Comparison of ENCODE assay signal across 8 mouse cellular contexts in genomic region chr2:91079026-91079384, GRCm38 (mm10). TPM values are rescaled to one million over a fixed set of nuclear protein-coding genes. Genes with fewer than 3 reads are reported as not detected.
DNase-seq lines count a peak whose midpoint lies in the region; ATAC-seq and TF ChIP-seq lines count a peak whose summit lies in the region.
"Had no signal": no experiment of that assay in that cellular context is flagged by ENCODE, and none has a peak within 500 bp of the region (broad histone marks: within the 10 kb centered on the region; RNA-seq: fewer than 3 reads in every experiment).

No protein-coding gene starts in this region.

- peak overlapping the region; percentile 22 for H3K9ac ChIP-seq in embryonic facial prominence, embryonic 15.5 days
- peak overlapping the region; percentile 71 for H3K9ac ChIP-seq in intestine, embryonic 16.5 days (ENCODE audit: low read depth, low read length)
- peak overlapping the region; percentile 53 for H3K9ac ChIP-seq in neural tube, embryonic 14.5 days (replicated peaks; ENCODE audit: low read depth, low read length)

- no peaks in the 10 kb centered on the region for H3K27me3 ChIP-seq in embryonic facial prominence, embryonic 15.5 days
- H3K27me3 ChIP-seq in intestine, embryonic 16.5 days (replicated peaks; ENCODE audit: control insufficient read depth, insufficient read depth, low read length): no peaks in the 10 kb centered on the region
- no peaks in the 10 kb centered on the region for H3K27me3 ChIP-seq in neural tube, embryonic 14.5 days (ENCODE audit: control insufficient read depth, insufficient read depth, low read length)

- no peak for ATAC-seq in embryonic facial prominence, embryonic 15.5 days (ENCODE audit: insufficient number of reproducible peaks, low FRiP score, low TSS enrichment, low read depth)
- ATAC-seq in intestine, embryonic 16.5 days: no peak
- ATAC-seq in neural tube, embryonic 14.5 days (ENCODE audit: low read depth): no peak; the same call in 1 of the 2 replicates

- no peak for DNase-seq in lung, adult 2 months
- DNase-seq in lung, postnatal 14 days: no peak
- no peak for DNase-seq in ovary, postnatal 36 days (ENCODE audit: low spot score)
- DNase-seq in right cerebral cortex, adult 2 months (ENCODE audit: low spot score in 2 of 2): no peak
- DNase-seq: gastrocnemius, postnatal 10 days had no signal

- H3K27ac ChIP-seq in embryonic facial prominence, embryonic 15.5 days (replicated peaks): no peak overlapping the region
- no peak overlapping the region for H3K27ac ChIP-seq in intestine, embryonic 16.5 days (ENCODE audit: low read length)
- H3K27ac ChIP-seq in neural tube, embryonic 14.5 days (ENCODE audit: low read depth, low read length): no peak overlapping the region

- H3K4me3 ChIP-seq in lung, adult 2 months (replicated peaks; ENCODE audit: extremely low read depth, low read depth, low read length): peak overlapping the region; percentile 36
- peak overlapping the region; percentile 42 for H3K4me3 ChIP-seq in embryonic facial prominence, embryonic 15.5 days (replicated peaks)
- H3K4me3 ChIP-seq in intestine, embryonic 16.5 days (ENCODE audit: low read length): peak overlapping the region; percentile 50
- peak overlapping the region; percentile 36 for H3K4me3 ChIP-seq in neural tube, embryonic 14.5 days (ENCODE audit: low read depth, low read length)

- peak overlapping the region; percentile 78 for H3K4me2 ChIP-seq in embryonic facial prominence, embryonic 15.5 days (replicated peaks)
- peak overlapping the region; percentile 92 for H3K4me2 ChIP-seq in intestine, embryonic 16.5 days (ENCODE audit: low read depth, low read length)
- H3K4me2 ChIP-seq in neural tube, embryonic 14.5 days (ENCODE audit: low read depth, low read length): peak overlapping the region; percentile 73

- no peak for TF ChIP-seq CTCF in lung, adult 2 months (IDR thresholded peaks at IDR 0.05; ENCODE audit: insufficient read depth, low read length)

- no peak for TF ChIP-seq POLR2A in lung, adult 2 months (IDR thresholded peaks at IDR 0.05; ENCODE audit: borderline replicate concordance, extremely low read depth, low read depth, low read length)

- no peaks in the 10 kb centered on the region for H3K9me3 ChIP-seq in embryonic facial prominence, embryonic 15.5 days (replicated peaks)
- no peaks in the 10 kb centered on the region for H3K9me3 ChIP-seq in intestine, embryonic 16.5 days (ENCODE audit: control insufficient read depth, low read length)
- no peaks in the 10 kb centered on the region for H3K9me3 ChIP-seq in neural tube, embryonic 14.5 days (ENCODE audit: control insufficient read depth, low read length)

- H3K4me1 ChIP-seq in lung, adult 2 months (ENCODE audit: control insufficient read depth, insufficient read depth, low read length): peaks cover 10% of the 10 kb centered on the region
- H3K4me1 ChIP-seq in embryonic facial prominence, embryonic 15.5 days: peaks cover 12% of the 10 kb centered on the region
- peaks cover 5% of the 10 kb centered on the region; the same call in 1 of the 2 replicates for H3K4me1 ChIP-seq in intestine, embryonic 16.5 days (ENCODE audit: control insufficient read depth, insufficient read depth, low read length)
- H3K4me1 ChIP-seq in neural tube, embryonic 14.5 days (ENCODE audit: control insufficient read depth, insufficient read depth, low read length): no peaks in the 10 kb centered on the region; the same call in 1 of the 2 replicates

- 44% methylated on average over 5 of the region's 5 CpGs for WGBS in lung, adult 2 months
- 18% methylated on average over 5 of the region's 5 CpGs for WGBS in embryonic facial prominence, embryonic 15.5 days
- 34% methylated on average over 5 of the region's 5 CpGs for WGBS in intestine, embryonic 16.5 days
- WGBS in neural tube, embryonic 14.5 days: 29% methylated on average over 5 of the region's 5 CpGs

- H3K36me3 ChIP-seq in embryonic facial prominence, embryonic 15.5 days: no peaks in the 10 kb centered on the region
- H3K36me3 ChIP-seq in intestine, embryonic 16.5 days (ENCODE audit: control insufficient read depth, insufficient read depth, low read length): no peaks in the 10 kb centered on the region
- no peaks in the 10 kb centered on the region for H3K36me3 ChIP-seq in neural tube, embryonic 14.5 days (ENCODE audit: control insufficient read depth, insufficient read depth, low read length)

RNA-seq across cellular contexts. Expression of gene Spi1, which starts 3.2 kb away (rescaled TPM):
- polyA plus RNA-seq in lung, adult 2 months (2012; rRNA removed): 65.7 and 70.7 TPM in 2 replicates
- polyA plus RNA-seq in embryonic facial prominence, embryonic 15.5 days (2015; fragmentation: Nextera tagmentation; extraction: Ambion mirVana): 12.3 and 12.4 TPM in 2 replicates
- polyA plus RNA-seq in intestine, embryonic 16.5 days (2015; fragmentation: Nextera tagmentation; extraction: Ambion mirVana): 4.2 and 6.1 TPM in 2 replicates
- 1.7 and 3.3 TPM in 2 replicates for polyA plus RNA-seq in neural tube, embryonic 14.5 days (2014; fragmentation: Nextera tagmentation; extraction: Ambion mirVana)

RNA-seq across cellular contexts. Expression of gene Slc39a13, which starts 8.8 kb away (rescaled TPM):
- 88.2 and 101 TPM in 2 replicates for polyA plus RNA-seq in lung, adult 2 months (2012; rRNA removed)
- 75.8 and 80.0 TPM in 2 replicates for polyA plus RNA-seq in embryonic facial prominence, embryonic 15.5 days (2015; fragmentation: Nextera tagmentation; extraction: Ambion mirVana)
- polyA plus RNA-seq in intestine, embryonic 16.5 days (2015; fragmentation: Nextera tagmentation; extraction: Ambion mirVana): 30.2 and 32.3 TPM in 2 replicates
- 29.2 and 32.3 TPM in 2 replicates for polyA plus RNA-seq in neural tube, embryonic 14.5 days (2014; fragmentation: Nextera tagmentation; extraction: Ambion mirVana)

RNA-seq across cellular contexts. Expression of gene Psmc3, which starts 25.2 kb away (rescaled TPM):
- 51.7 and 76.9 TPM in 2 replicates for polyA plus RNA-seq in lung, adult 2 months (2012; rRNA removed)
- polyA plus RNA-seq in embryonic facial prominence, embryonic 15.5 days (2015; fragmentation: Nextera tagmentation; extraction: Ambion mirVana): 282 and 288 TPM in 2 replicates
- 238 and 252 TPM in 2 replicates for polyA plus RNA-seq in intestine, embryonic 16.5 days (2015; fragmentation: Nextera tagmentation; extraction: Ambion mirVana)
- polyA plus RNA-seq in neural tube, embryonic 14.5 days (2014; fragmentation: Nextera tagmentation; extraction: Ambion mirVana): 245 and 251 TPM in 2 replicates

RNA-seq across cellular contexts. Expression of gene Mybpc3, which starts 38.9 kb away (rescaled TPM):
- polyA plus RNA-seq in lung, adult 2 months (2012; rRNA removed): 7.0 and 11.2 TPM in 2 replicates
- 0.32 and 0.40 TPM in 2 replicates for polyA plus RNA-seq in embryonic facial prominence, embryonic 15.5 days (2015; fragmentation: Nextera tagmentation; extraction: Ambion mirVana)
- 0.06 TPM in 1 of 2 replicates, not detected in the other for polyA plus RNA-seq in intestine, embryonic 16.5 days (2015; fragmentation: Nextera tagmentation; extraction: Ambion mirVana)
- not detected in 2 replicates for polyA plus RNA-seq in neural tube, embryonic 14.5 days (2014; fragmentation: Nextera tagmentation; extraction: Ambion mirVana)

RNA-seq across cellular contexts. Expression of gene Rapsn, which starts 43.6 kb away (rescaled TPM):
- 2.6 and 4.7 TPM in 2 replicates for polyA plus RNA-seq in lung, adult 2 months (2012; rRNA removed)
- 24.0 and 34.6 TPM in 2 replicates for polyA plus RNA-seq in embryonic facial prominence, embryonic 15.5 days (2015; fragmentation: Nextera tagmentation; extraction: Ambion mirVana)
- polyA plus RNA-seq in intestine, embryonic 16.5 days (2015; fragmentation: Nextera tagmentation; extraction: Ambion mirVana): 0.72 and 0.94 TPM in 2 replicates
- 0.37 and 1.2 TPM in 2 replicates for polyA plus RNA-seq in neural tube, embryonic 14.5 days (2014; fragmentation: Nextera tagmentation; extraction: Ambion mirVana)
